Mouse (Mus musculus) kidney, postnatal 4 days (tissue): Measurements from ENCODE around the gene Slc22a3.

ENCODE experiments used
- DNase-seq, 2 experiments: peaks; one replicate each; pipeline ENCODE4 v3.0.0; 2021; ENCODE audit warnings: mixed read lengths in 2 of 2

Slc22a3 gene

GRCm38 (mm10) chr17:12507654-12508204 lies at the start of gene Slc22a3:
Gene Slc22a3, minus strand, starts transcription at chr17:12507704.
- DNase-seq: no peak

GRCm38 (mm10) chr17:12534353-12535145 lies 27.0 kb upstream of the Slc22a3 start:
- DNase-seq: peak; percentile 72 to 80

- DNase-seq: peak; percentile 69 to 73
These were observed 24.6 kb upstream of the Slc22a3 start for GRCm38 (mm10) chr17:12532115-12532514.

- no peak for DNase-seq
These were observed 22.6 kb upstream of the Slc22a3 start for GRCm38 (mm10) chr17:12530081-12530480.

GRCm38 (mm10) chr17:12529384-12529985 lies 22.0 kb upstream of the Slc22a3 start:
- no peak for DNase-seq

GRCm38 (mm10) chr17:12519089-12519488 lies 11.6 kb upstream of the Slc22a3 start:
- no peak for DNase-seq

GRCm38 (mm10) chr17:12518194-12518593 lies 10.7 kb upstream of the Slc22a3 start:
- DNase-seq: no peak

GRCm38 (mm10) chr17:12513997-12514396 lies 6.5 kb upstream of the Slc22a3 start:
- peak; percentile 16 to 17 for DNase-seq

GRCm38 (mm10) chr17:12513107-12513923 lies 5.8 kb upstream of the Slc22a3 start:
- DNase-seq: no peak

- DNase-seq: no peak
These were observed 3.7 kb upstream of the Slc22a3 start for GRCm38 (mm10) chr17:12511193-12511592.

- no peak for DNase-seq
These were observed 872 bp upstream of the Slc22a3 start for GRCm38 (mm10) chr17:12508376-12508775.

- peak; percentile 36 to 47 for DNase-seq
These were observed 471 bp downstream of the Slc22a3 start for GRCm38 (mm10) chr17:12506903-12507563.

- DNase-seq: no peak
These were observed 1.8 kb downstream of the Slc22a3 start for GRCm38 (mm10) chr17:12505708-12506107.

GRCm38 (mm10) chr17:12499426-12499825 lies 8.1 kb downstream of the Slc22a3 start:
- no peak for DNase-seq

GRCm38 (mm10) chr17:12495558-12495957 lies 11.9 kb downstream of the Slc22a3 start:
- DNase-seq: no peak

GRCm38 (mm10) chr17:12491591-12491990 lies 15.9 kb downstream of the Slc22a3 start:
- no peak for DNase-seq

GRCm38 (mm10) chr17:12489888-12490287 lies 17.6 kb downstream of the Slc22a3 start:
- DNase-seq: no peak

- DNase-seq: no peak
These were observed 21.8 kb downstream of the Slc22a3 start for GRCm38 (mm10) chr17:12485657-12486056.

- no peak for DNase-seq
These were observed 28.1 kb downstream of the Slc22a3 start for GRCm38 (mm10) chr17:12479416-12479815.

GRCm38 (mm10) chr17:12474509-12475083 lies 32.9 kb downstream of the Slc22a3 start:
- no peak for DNase-seq

GRCm38 (mm10) chr17:12472547-12472946 lies 35.0 kb downstream of the Slc22a3 start:
- no peak for DNase-seq

GRCm38 (mm10) chr17:12468745-12469144 lies 38.8 kb downstream of the Slc22a3 start:
- DNase-seq: no peak
